Mouse (Mus musculus): ENCODE data around the gene Gm20388.

Gene Gm20388

DNA sequence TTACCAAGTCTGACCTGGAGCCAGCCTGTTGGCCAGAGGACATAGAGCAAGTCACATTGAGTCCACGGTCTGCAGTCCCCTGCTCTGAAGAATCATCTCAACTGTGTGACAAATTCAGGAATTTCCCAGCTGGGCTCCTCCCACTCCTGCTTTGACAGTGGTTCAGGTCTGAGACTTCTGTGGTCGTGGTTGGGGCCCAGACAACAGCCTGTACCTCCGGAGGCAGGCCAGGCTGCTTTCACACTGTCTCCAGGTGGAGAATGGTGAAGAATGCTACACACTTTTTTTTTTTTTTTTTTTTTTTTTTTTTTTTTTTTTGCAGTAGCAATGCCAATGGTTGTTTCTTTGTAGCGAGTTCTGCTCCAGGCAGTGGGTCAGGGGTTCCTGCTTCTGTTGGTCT lies 4175.0 kb downstream of the Gm20388 start:
- no peak for DNase-seq (ENCODE audit: low read depth, low spot score)

DNA sequence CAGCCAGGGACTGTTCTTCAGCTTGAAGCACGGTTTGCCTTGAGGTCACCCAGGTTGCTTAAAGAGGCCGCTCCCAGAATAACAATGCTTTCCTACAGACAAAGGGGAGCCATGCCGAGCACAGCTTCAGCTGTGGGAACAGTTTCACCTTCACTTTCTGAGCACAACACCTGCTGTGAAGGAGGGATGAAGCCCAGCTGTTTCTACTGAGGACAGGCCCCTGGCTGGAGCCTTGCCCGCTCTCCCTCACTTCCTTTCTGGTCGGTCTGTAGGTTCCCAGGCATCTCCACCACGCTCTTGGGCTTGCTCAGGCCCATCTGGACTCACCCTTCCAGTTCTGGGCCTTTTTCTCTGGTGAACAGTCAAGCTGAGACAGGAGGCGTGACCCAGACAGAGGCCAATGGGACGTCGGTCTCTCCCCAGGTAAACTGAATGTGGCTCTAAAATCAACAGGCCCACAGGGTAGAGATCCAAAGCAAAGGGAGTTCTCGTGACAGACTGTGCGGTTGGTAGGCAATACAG lies 4177.5 kb downstream of the Gm20388 start:
- DNase-seq (ENCODE audit: low read depth, low spot score), result no peak

DNA sequence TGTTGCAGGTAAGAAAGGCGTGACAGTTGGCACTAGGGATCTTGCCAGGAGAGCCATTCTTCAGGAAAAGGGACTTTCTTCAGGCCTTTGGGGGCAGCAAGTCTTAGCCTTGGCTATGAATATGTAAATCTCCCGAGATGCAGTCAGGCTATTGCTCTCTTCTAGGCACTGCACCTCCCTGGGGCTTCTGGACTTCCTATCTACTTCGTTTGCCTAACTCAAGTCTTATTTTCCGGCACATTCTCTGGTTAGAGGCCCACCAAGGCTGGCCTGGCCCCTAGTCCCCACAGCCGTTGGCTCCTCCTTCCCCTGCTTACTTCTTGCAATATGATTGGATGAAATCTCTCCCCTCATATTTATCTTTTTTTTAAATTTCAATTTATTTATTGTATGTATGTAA lies 4178.4 kb downstream of the Gm20388 start:
- no peak for DNase-seq (ENCODE audit: low read depth, low spot score)

DNA sequence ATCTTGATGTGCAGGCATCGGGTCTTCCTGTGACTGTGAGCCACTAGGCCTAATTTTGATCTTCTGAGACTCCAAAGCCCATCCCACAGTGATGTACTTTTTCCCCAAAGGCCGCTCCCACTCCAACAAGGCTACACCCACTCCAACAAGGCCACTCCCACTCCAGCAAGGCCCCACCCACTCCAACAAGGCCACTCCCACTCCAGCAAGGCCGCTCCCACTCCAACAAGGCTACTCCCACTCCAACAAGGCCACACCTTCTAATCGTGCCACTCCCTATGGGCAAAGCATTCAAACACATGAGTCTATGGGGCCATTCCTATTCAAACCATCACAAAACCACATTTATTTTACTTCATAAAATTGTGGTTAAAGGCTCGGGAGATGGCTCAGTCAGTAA lies 4179.8 kb downstream of the Gm20388 start:
- DNase-seq (ENCODE audit: low read depth, low spot score), result no peak

DNA sequence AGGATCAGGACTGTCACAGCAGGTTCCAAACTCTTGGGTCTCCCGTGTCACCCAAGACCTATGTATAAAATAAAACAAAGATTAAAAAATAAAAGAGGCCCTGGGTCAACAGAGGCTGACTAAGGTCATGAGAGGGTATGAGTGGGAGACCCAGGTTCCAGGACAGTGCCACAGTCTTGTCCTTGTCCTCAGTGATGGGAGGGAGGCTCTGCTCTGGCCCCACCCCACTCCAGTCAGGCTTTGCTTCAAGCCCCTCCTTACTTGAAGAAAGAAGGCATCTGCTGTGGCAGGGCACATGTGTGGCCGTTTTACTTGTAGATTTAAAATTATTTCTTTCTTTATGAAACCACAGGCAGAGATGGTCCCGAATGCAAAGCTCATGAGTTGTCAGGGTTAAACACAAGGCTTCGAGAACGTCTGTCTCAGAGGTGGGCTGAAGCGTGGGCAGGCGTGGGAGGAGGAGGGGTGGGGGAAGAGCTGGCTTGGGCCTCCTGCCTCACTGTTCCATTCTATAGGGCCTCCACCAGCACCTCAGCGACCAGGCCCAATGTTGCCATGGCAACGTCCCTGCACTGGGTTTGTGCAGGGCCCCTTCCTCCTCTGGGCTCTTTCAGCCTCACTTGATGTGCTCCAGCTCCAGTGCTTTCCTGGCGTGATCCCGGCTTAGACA lies 4188.4 kb downstream of the Gm20388 start:
- no peak for DNase-seq (ENCODE audit: low read depth, low spot score)

DNA sequence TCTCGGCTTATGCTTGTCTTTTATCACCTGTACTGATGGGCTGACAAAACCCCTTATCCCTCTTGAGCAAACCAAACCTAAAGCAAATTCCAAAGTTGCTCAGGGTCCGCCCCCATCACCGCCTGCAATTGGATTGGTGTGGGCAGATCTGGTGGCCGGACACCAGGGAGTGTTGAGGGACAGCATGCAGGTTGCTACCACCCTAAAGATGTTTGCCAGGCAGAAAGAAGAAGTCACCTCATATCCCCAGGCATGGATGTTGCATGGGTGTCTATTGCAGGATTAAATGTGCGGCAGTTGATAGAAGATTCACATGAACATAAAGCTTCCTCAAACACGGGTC lies 4189.0 kb downstream of the Gm20388 start:
- DNase-seq (ENCODE audit: low read depth, low spot score), result no peak

DNA sequence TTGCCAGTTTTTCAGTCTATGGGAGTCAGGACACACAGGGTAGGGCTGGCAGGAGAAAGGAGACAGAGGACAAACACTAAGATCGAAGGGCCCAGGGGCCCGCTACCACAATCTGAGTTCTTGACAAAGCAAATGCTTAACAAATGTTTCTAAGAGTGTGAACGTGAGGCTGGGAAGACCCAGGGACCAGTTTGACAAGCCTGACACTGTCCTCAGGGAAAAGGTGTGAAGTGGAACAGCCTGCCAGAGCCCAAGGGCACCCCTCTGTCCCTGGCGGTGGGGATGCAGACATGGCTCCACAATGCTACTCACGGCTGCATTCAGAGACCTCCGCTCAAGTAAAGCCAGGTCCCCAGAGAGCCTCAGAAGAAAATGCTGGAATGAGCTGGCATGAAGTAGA lies 4195.2 kb downstream of the Gm20388 start:
- no peak for DNase-seq (ENCODE audit: low read depth, low spot score)

DNA sequence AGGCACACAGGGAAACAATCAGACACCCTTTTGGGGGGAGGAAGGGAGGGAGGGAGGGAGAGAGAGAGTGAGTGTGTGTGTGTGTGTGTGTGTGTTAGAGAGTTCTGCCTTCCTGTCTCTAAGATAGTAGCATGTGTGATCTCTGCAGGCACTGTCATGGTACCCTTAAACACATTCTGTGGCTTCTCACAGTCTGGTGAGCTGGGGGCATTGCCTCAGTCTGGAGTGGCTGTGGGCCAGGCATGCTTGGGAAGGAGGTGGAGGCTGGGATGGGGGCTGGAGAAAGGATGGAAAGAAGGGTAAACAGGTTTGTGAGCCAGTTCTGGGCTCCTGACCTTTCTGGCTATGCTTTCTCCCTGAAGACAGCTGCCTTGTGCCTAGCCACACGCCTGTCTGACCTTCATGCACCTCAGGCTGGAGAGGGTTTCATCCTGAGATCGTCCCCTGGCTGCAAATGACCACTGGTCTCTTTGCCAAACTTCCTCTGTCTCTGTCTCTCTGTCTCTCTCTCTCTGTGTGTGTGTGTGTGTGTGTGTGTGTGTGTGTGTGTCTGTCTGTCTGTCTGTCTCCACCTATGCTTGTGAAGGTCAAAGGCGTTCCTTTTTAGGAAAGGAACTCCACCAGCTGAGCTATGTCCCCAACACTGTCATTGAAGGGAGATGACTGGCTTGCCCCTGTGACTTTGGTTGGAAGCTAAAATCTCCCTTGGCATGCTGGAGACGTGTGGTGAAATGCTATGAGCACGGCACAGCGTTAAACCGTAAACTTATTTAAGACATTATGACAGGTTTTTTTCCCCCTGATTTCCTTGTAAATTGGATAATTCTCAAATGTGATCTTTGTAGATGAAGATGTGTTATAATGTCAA lies 4195.9 kb downstream of the Gm20388 start:
- DNase-seq (ENCODE audit: low read depth, low spot score), result no peak

DNA sequence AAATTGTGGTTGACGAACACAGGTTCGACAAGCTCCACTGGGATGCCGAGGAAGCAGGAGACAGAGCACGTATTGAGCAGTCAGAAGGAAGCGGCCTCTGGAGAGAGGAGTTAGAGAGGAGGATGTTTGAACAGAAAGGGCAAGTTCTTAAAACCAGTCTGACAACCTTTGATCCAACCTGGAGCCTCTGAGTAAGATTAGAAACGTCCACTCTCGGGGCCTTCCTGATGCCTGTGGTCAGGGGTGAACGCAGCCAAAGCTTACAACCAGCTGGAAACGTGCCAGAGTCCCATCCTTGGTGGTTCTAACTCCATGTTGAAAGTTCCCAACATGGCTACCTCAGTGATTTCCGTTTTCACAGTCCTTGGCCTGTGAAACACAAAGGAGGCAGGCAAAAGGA lies 4202.5 kb downstream of the Gm20388 start:
- no peak for DNase-seq (ENCODE audit: low read depth, low spot score)

DNA sequence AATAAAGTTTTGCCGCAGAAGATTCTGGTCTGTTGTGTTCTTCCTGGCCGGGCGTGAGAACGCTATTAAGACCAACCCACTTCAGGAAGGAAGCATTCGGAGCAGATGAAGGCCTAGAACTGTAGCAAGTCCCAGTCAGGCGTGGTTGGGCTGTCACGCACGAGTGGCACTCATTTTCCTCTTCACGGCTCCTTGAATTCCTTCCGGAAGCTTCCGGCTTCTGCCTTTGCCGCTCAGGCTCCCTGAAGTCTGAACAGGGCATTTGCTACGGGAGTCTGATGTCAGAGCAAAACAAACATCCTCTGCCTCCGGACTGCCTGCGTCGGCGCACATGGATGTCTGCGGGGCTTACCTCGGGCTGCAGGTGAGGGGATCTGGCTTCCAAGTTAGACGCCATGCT lies 4214.6 kb downstream of the Gm20388 start:
- DNase-seq (ENCODE audit: low read depth, low spot score), result no peak

DNA sequence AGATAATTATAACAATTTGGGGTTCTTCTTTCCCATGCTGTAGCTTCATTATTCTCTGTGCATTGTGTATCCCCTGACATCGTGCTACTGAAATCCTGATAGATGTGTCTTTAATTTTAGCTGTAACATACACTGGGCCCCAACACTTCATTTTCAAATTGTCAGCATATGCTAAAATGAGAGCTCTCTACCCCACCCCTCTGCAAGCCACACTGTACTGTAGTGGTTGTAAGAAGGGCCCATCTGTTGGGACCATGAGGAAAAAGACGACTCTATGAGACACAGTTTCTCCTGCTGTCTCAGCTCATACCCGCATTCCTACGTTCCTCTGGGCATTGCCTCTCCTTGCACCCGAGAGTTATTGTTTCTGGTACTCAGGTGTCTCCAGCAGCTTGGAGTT lies 4226.6 kb downstream of the Gm20388 start:
- no peak for DNase-seq (ENCODE audit: low read depth, low spot score)

DNA sequence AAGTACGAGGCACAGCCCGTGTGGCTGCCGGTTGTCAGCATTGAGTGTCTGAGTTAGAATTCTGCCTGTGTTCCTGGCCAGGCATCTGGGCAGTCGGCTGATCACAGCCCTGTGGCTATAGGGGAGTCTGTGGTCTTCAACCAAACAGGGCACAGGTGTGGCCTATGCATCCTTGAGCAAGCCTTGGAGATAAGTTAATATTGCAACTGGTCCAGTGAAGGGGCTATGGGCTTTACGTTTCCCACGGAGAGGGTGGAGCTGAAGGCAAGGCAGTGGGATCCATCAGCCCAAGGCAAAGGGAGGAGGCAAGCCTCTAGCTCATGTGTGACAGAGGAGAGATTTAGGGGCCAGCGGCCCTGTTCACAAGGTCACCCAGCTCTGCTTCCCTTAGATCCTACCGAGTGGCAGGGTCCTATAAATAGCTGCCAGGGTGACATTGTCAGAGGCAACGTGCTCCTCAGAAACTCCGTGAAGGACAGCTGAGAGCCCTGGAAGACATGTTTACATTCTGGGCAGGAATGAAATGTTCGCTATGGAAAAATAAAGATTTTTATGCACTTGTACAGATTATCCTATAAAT lies 4229.7 kb downstream of the Gm20388 start:
- DNase-seq (ENCODE audit: low read depth, low spot score), result no peak

DNA sequence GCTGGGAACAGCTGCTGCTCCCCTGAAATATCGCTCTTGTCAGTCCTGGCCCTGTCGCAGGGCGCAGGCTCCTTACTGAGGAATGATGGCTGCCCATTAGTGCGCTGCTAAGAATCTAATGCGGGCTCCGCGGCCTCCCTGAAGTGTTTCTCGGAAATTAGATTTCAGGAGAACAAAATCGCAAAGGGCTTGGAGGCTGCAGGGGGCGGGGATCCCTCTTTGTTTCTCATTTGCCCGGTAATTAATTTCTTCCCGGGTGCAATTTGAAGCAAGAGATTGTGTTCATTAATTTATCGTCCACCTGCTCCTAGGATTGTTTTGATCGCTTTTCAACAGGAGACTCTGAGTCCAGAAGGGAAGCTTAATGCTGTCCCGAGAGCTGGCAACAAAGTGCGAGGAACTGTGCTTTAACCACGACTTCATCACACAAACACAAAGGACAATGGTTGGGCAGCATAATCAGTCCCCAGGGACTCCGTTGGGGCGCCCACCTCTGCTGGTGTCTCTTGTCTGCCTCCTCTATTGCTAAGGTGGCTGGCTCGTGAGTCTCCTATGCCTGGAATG lies 4230.3 kb downstream of the Gm20388 start:
- no peak for DNase-seq (ENCODE audit: low read depth, low spot score)

DNA sequence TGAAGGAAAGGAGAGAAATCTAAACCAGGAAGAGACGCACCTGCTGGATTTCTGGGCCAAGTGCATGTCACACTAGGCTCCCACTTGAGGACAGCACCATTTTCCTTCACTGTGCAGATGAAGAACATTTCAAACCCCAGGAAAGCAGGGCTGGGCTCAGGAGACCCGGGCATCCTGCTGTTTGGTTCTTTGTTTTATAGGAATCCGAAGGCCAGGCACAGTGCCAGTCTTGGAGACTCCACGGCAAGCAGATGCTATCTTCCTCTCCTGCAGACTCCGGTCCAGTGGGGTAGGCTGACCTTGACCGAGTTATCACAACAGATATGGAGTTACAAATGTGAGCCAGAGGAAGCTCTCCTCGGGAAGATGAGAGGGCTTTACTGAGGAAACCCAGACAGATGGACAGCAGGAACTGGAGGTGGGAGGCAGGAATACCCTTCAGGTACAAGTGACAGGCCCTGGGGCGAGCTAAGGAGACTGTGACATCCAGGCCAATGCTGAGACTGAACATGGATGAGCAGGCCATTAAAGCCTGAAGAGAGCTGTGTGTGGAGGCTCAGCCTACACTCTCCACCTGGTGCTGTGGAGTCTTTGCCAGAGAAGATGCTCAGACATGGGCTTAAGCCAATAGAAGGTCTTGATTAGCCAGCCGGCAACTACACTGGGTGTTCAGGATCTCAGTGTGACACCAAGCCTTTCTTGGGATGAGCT lies 4231.2 kb downstream of the Gm20388 start:
- DNase-seq (ENCODE audit: low read depth, low spot score), result no peak

DNA sequence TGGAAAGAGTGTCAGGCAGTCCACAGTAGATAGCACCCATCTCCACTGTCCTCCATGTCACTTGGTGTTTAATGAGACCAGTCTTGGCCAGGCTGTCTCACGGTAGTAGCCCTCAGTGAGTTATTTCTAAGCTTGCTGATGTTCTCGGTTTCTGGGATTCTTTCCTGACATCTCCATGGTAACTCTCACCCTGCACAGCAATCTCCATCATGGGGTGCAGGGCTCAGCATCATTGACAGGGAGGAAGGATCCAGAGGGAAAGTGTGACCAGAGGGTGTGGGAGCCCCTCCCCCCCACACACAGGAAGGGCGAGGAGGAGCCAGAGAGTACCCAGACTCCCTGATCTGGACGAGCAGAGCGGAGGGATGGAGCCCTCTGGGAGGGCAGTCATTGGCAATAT lies 4232.4 kb downstream of the Gm20388 start:
- DNase-seq (ENCODE audit: low read depth, low spot score), result no peak

DNA sequence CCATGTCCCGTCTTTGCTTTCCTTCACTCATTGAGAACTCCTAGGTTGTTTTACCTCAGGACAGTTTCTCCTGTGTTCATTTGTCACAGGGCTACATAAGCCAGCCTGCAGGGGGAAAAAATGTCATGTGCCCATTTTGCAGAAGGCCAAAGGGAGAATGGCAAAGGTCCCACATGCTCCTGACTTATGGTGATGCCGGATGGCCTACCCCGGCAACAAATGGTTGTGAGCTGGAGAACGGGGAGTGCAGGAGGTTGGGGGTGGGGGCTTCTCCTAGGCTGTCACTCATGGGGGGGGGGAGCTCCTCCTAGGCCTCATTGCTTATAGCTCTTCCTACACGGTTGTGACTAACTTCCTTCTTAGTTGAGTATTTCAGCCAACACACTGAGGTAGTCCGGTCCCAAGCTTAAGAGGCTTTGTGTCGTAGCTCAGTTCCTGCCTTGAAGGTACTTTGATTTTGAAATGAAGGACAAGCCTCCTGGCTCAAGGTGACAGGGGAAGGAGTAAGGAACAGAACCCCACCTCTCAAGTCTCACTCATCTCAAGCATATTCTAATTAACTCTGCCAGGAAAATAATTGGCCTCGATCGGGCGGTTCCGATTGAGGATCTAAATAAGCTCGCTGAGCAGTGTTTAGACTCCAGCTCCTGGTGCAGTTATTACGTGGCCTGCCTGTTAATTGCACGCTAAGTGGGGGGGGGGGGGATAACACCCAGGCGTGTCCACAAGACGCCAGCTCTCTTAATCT lies 4233.4 kb downstream of the Gm20388 start:
- DNase-seq (ENCODE audit: low read depth, low spot score), result no peak

DNA sequence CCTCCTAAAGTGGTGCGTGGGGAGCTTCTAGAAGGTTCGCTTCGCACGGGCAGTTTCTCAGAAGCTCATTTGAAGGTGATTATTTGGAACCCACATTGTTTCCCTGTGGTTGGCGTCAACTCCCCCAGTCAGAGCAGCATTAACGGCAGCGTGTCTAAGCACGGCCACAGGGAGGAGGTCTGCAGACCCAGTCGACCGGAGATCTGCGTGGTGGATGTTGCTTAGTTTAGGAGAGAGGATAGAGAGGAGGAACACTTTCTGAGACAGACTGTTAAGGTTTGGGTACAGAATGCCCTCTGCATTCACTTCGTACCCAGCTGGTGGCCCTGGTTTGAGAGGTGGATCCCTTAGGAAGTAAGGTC lies 4234.0 kb downstream of the Gm20388 start:
- no peak for DNase-seq (ENCODE audit: low read depth, low spot score)

DNA sequence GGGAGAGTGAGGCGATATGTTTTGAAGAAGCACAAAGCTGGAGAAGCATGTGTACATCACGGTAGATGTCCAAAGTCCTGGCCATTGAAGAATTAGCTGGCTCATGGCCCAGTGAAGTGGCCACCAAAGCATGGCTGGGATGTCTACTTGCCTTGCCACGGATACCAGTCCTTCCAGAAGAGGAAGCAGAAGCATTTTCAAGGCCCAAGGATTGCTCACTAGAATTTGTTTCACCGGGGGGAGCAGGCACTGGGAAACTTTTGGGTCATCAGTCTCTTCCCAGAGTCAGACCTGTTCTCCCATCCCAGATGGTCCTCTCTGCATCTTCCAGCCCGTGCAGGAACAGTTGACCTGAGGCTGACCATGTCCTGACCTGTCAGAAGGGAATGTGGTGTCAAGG lies 4235.6 kb downstream of the Gm20388 start:
- no peak for DNase-seq (ENCODE audit: low read depth, low spot score)

DNA sequence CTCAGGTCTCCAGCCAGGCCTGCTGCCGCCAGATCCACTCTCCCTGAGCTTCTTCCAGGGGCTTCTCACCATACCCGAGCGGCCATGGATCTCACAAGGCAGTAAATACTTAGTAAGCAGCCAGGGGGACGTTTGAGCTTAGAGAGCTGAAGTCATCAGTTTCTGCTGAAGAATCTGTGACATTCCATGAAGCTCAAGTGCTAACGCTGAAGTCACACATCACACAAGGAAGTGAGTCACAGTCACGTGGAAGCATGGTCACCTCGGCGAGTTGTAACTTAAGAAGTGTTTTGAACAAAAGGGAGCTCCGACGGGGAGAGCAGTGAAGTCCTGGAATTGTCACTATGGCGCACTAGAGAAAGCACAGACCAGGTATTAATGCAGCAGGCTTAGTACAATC lies 4239.4 kb downstream of the Gm20388 start:
- no peak for DNase-seq (ENCODE audit: low read depth, low spot score)

DNA sequence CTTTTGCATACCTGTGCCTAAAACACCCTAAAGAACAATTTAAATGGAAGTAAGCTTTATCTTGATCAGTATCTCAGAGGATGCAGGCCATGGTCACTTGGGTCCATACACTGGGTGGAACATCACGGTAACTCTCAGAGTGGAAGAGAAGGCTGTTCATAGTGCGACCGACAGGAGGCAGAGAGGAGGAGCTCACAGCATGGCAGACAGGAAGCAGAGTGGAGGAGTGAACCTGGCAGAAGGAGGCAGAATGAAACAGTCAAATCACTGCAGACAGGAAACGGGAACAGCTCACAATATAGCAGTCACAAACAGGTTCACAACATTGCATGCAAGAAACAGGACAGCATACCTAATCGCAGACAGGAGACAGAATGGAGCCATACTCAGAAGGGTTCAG lies 4239.9 kb downstream of the Gm20388 start:
- DNase-seq (ENCODE audit: low read depth, low spot score), result no peak

DNA sequence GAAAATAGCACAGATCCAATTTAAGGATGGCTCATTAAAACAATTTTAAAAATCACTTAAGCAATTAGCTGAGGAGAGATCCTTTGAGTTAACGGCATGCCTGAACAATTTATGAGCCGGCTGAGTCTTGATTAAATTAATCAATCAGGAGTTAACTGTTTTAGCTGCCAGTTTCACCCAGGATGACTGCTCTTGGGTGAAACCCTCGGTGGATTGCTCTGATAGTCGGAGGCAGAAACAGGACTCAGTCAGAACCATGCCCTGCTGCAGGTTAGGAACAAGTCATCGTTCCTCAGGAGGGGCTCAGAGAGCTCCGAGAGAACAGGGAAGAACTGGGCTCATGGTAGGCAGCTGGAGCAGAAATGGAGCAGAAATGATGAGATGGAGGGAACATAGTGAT lies 4241.2 kb downstream of the Gm20388 start:
- no peak for DNase-seq (ENCODE audit: low read depth, low spot score)

Data from retina, adult 2 months (tissue).